Mouse (Mus musculus) hematopoietic multipotent progenitor cell, adult 10-12 weeks (in vitro differentiated cells): ENCODE data around the gene Nynrin. TPM values are rescaled to one million over a fixed set of nuclear protein-coding genes. Genes with fewer than 3 reads are reported as not detected.

ENCODE experiments used
- polyA plus RNA-seq: library from polyadenylated mRNA; stranded (reverse); fragments of >175 nt; gene quantifications from 2 replicates; pipeline ENCODE4 v1.2.3, GENCODE M21; 2012; ENCODE audit warnings: low replicate concordance

Nynrin gene
- polyA plus RNA-seq: 0.58 and 0.74 TPM in 2 replicates

GRCm38 (mm10) chr14:55853621-55854285 lies at the start of gene Nynrin:
Gene Nynrin (plus strand): TSS chr14:55854010.

GRCm38 (mm10) chr14:55822991-55823762 lies 30.6 kb upstream of the Nynrin start, which contains the start of gene Nfatc4:
Gene Nfatc4 (plus strand): TSS chr14:55823144.

GRCm38 (mm10) chr14:55884166-55884565 lies 30.4 kb downstream of the Nynrin start, which contains the start of gene Cbln3:
Gene Cbln3 (minus strand): TSS chr14:55884392.

GRCm38 (mm10) chr14:55884713-55885113 lies 30.9 kb downstream of the Nynrin start, which contains the start of gene Khnyn:
Gene Khnyn (plus strand): TSS chr14:55884947.

GRCm38 (mm10) chr14:55899701-55900413 lies 46.0 kb downstream of the Nynrin start, which contains the start of gene Sdr39u1:
Gene Sdr39u1 (minus strand): TSS chr14:55900293.

Other genes with a start within 250 kb of the Nynrin start
- gene Rec8, start 236.0 kb upstream of the Nynrin start, polyA plus RNA-seq: 0.49 and 0.84 TPM in 2 replicates
- 14.0 and 57.8 TPM in 2 replicates for gene Ipo4, start 218.1 kb upstream of the Nynrin start, polyA plus RNA-seq
- gene Gm49378, start 216.1 kb upstream of the Nynrin start, polyA plus RNA-seq: 3.7 TPM in 1 of 2 replicates, not detected in the other
- 14.0 and 32.8 TPM in 2 replicates for gene Tm9sf1, start 210.2 kb upstream of the Nynrin start, polyA plus RNA-seq
- gene Tssk4, start 203.8 kb upstream of the Nynrin start, polyA plus RNA-seq: 0.45 and 0.48 TPM in 2 replicates
- 18.5 and 23.8 TPM in 2 replicates for gene Mdp1, start 193.5 kb upstream of the Nynrin start, polyA plus RNA-seq
- 5.9 and 22.3 TPM in 2 replicates for gene Gmpr2, start 182.1 kb upstream of the Nynrin start, polyA plus RNA-seq
- 36.9 and 68.6 TPM in 2 replicates for gene Nedd8, start 181.9 kb upstream of the Nynrin start, polyA plus RNA-seq
- 48.2 and 59.6 TPM in 2 replicates for gene Tinf2, start 172.2 kb upstream of the Nynrin start, polyA plus RNA-seq
- 13.8 and 16.6 TPM in 2 replicates for gene Tgm1, start 140.1 kb upstream of the Nynrin start, polyA plus RNA-seq
- 27.4 and 45.7 TPM in 2 replicates for gene Rabggta, start 131.7 kb upstream of the Nynrin start, polyA plus RNA-seq
- gene Dhrs1, start 108.3 kb upstream of the Nynrin start, polyA plus RNA-seq: 8.3 and 9.9 TPM in 2 replicates
- gene Nop9, start 108.3 kb upstream of the Nynrin start, polyA plus RNA-seq: 16.1 and 20.1 TPM in 2 replicates
- gene Cideb, start 95.6 kb upstream of the Nynrin start, polyA plus RNA-seq: 0.11 and 0.15 TPM in 2 replicates
- 0.13 and 0.56 TPM in 2 replicates for gene Ltb4r2, start 92.6 kb upstream of the Nynrin start, polyA plus RNA-seq
- gene Ltb4r1, start 88.0 kb upstream of the Nynrin start, polyA plus RNA-seq: 4.6 and 38.8 TPM in 2 replicates
- gene Adcy4, start 69.9 kb upstream of the Nynrin start, polyA plus RNA-seq: 0.45 and 1.2 TPM in 2 replicates
- 43.4 and 85.4 TPM in 2 replicates for gene Ripk3, start 65.1 kb upstream of the Nynrin start, polyA plus RNA-seq
- gene Nfatc4, start 30.9 kb upstream of the Nynrin start, polyA plus RNA-seq: 0.08 and 0.16 TPM in 2 replicates
- gene Cbln3, start 30.4 kb downstream of the Nynrin start, polyA plus RNA-seq: 0.03 and 0.25 TPM in 2 replicates
- 32.4 and 55.4 TPM in 2 replicates for gene Khnyn, start 30.9 kb downstream of the Nynrin start, polyA plus RNA-seq
- gene Sdr39u1, start 46.3 kb downstream of the Nynrin start, polyA plus RNA-seq: 13.1 and 24.5 TPM in 2 replicates
- gene Cma1, start 90.7 kb downstream of the Nynrin start, polyA plus RNA-seq: 0.73 and 2.0 TPM in 2 replicates
- not detected in 2 replicates for gene Cma2, start 97.0 kb downstream of the Nynrin start, polyA plus RNA-seq
- gene Mcpt1, start 164.0 kb downstream of the Nynrin start, polyA plus RNA-seq: 0.82 TPM in 1 of 2 replicates, not detected in the other
- gene Mcpt9, start 176.5 kb downstream of the Nynrin start, polyA plus RNA-seq: not detected in 2 replicates
- gene Mcpt2, start 188.0 kb downstream of the Nynrin start, polyA plus RNA-seq: 0.11 TPM in 1 of 2 replicates, not detected in the other
- gene Mcpt4, start 208.3 kb downstream of the Nynrin start, polyA plus RNA-seq: 11.9 TPM in 1 of 2 replicates, not detected in the other
- 0.50 and 1.1 TPM in 2 replicates for gene Mcpt8, start 231.3 kb downstream of the Nynrin start, polyA plus RNA-seq
- 1.4 and 2.0 TPM in 2 replicates for gene Ctsg, start 248.6 kb downstream of the Nynrin start, polyA plus RNA-seq